Mouse (Mus musculus) G1E (cell line): ENCODE measurements around the gene Slc25a33.

Experiments used
- CTCF ChIP-seq: IDR thresholded peaks from 2 replicates; pipeline ENCODE4 v1.5.1; 2012; ENCODE audit warnings: low read depth, low read length, inconsistent platforms, mixed read lengths
- GATA1 ChIP-seq: IDR thresholded peaks from 2 replicates; pipeline ENCODE4 v1.6.1; 2012; ENCODE audit warnings: borderline replicate concordance, low read length, inconsistent platforms, mixed read lengths
- GATA2 ChIP-seq: IDR thresholded peaks from 2 replicates; pipeline ENCODE4 v1.6.1; 2012; ENCODE audit warnings: low read depth, low read length, inconsistent platforms, borderline replicate concordance
- POLR2AphosphoS5 ChIP-seq: IDR thresholded peaks from 2 replicates; pipeline ENCODE4 v1.6.1; 2012; ENCODE audit warnings: low read depth, low read length, inconsistent platforms; ENCODE audit not compliant: insufficient replicate concordance
- TAL1 ChIP-seq: conservative IDR thresholded peaks from 2 replicates; pipeline ENCODE4 v1.6.1; 2012; ENCODE audit warnings: low read depth, low read length, inconsistent platforms, mixed read lengths

GRCm38 (mm10) chr4:149734730-149735475 lies 39.2 kb downstream of the Slc25a33 start:
- TF ChIP-seq GATA1: no peak
- TF ChIP-seq CTCF: no peak
- TF ChIP-seq TAL1: no peak
- TF ChIP-seq GATA2: no peak
- TF ChIP-seq POLR2AphosphoS5: no peak
